Mouse (Mus musculus): ENCODE measurements around the gene Kcnq5. TPM values are rescaled to one million over a fixed set of nuclear protein-coding genes. Genes with fewer than 3 reads are reported as not detected.
"Not testable (repeated sequence)": the region's sequence is repeated elsewhere in the genome, so short reads cannot be mapped to it uniquely, and the experiment has no call there.

The Kcnq5 gene
- polyA plus RNA-seq, 1 experiment from 2014 or later = 0.61 TPM

DNA sequence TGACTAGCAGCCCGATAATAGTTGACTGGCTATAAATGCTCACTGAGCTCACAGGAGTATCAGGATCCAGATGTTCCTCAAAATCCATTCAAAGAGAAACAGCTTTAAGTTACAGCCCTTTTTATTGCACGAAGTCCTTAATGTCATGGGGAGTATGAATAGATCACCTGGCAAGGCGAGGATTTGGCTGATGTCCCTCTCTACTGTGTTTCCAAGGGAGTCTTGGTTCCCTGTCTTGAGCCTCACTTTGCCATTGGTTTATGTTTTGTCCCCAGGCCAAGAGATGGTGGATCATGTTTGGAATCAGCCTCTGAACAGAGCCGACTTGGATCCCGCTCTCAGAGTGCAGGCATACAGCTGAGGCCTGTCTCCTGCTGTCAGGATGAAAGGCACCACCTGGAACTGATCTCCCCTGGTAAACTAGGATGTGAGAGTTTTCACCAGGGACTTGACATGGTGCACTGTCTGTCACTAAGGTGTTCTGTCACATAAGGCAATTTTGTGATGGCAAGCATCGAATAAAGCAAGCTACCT is 570.5 kb downstream of the Kcnq5 start:
- WGBS = 63% methylated on average over 6 of the region's 6 CpGs
- H3K36me3 ChIP-seq (ENCODE audit: control insufficient read depth, insufficient read depth, low read length) = no peaks in the 10 kb centered on the region
- no peak for ATAC-seq (ENCODE audit: insufficient number of reproducible peaks, low FRiP score, low TSS enrichment, low read depth)
- no peaks in the 10 kb centered on the region for H3K9me3 ChIP-seq (ENCODE audit: control insufficient read depth, low read length)
- no peak overlapping the region for H3K4me3 ChIP-seq (ENCODE audit: low read depth, low read length)
- no peaks in the 10 kb centered on the region for H3K27me3 ChIP-seq (ENCODE audit: control insufficient read depth, insufficient read depth, low read length)
- no peak overlapping the region for H3K27ac ChIP-seq (replicated peaks; ENCODE audit: low read depth, low read length)
- no peak overlapping the region for H3K4me2 ChIP-seq (ENCODE audit: low read depth, severe bottlenecking)
- H3K4me1 ChIP-seq (ENCODE audit: control insufficient read depth, insufficient read depth, low read length) = no peaks in the 10 kb centered on the region
- H3K9ac ChIP-seq (ENCODE audit: low read length) = no peak overlapping the region
- DNase-seq (ENCODE audit: low spot score) = no peak

DNA sequence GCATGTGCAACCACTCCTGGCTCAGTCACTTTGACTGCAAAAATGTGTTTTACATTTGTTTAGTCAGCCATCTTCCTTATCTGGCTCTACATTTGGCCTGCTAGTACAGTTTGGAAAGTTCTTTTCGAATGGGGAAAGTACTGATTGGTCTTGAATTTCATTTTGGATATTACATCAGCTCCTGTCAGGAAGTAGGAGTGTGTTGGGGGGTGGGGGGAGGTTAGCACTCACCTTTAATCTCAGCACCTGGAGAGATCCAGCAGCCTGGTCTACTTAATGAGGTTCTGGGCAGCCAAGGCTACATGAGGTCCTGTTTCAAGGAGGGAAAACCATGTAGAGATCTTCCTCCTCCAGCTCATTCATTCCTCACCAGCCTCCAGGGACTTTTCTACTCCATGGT is 578.5 kb downstream of the Kcnq5 start, which contains the start of gene Khdc1b:
Khdc1b (plus strand) TSS at position 301 of the 400 bp plus-strand sequence.
- Histone ChIP-seq H3K9ac (ENCODE audit: low read length) (no peak within 1 kb of the TSS), H3K4me1 (ENCODE audit: control insufficient read depth, insufficient read depth, low read length) (no peaks in the 10 kb centered on the region), H3K9me3 (ENCODE audit: control insufficient read depth, low read length) (no peaks in the 10 kb centered on the region), H3K27ac (replicated peaks; ENCODE audit: low read depth, low read length) (no peak within 1 kb of the TSS), H3K4me3 (ENCODE audit: low read depth, low read length) (no peak within 1 kb of the TSS), H3K27me3 (ENCODE audit: control insufficient read depth, insufficient read depth, low read length) (no peaks in the 10 kb centered on the region), H3K36me3 (ENCODE audit: control insufficient read depth, insufficient read depth, low read length) (no peaks in the 10 kb centered on the region), H3K4me2 (ENCODE audit: low read depth, severe bottlenecking) (no peak within 1 kb of the TSS)
- WGBS = 91% methylated on average over 1 of the region's 1 CpGs
- ATAC-seq (ENCODE audit: insufficient number of reproducible peaks, low FRiP score, low TSS enrichment, low read depth) = no peak
- DNase-seq (ENCODE audit: low spot score) = no peak

DNA sequence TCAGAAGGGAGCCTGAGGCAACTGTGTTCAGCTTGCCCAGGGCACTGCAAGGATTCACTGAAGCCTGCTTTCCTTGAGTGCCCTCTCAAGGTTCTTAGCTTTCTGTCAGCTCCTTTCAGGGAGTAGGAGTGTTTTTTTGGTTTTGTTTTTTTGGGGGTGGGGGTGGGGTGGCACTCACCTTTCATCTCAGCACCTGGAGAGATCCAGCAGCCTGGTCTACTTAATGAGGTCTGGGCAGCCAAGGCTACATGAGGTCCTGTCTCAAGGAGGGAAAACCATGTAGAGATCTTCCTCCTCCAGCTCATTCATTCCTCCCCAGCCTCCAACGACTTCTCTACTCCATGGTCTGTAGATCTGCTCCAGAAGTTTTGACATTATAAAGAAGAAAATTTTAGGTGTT is 593.7 kb downstream of the Kcnq5 start, which contains the start of gene Khdc1c:
Khdc1c (plus strand) TSS at position 301 of the 400 bp plus-strand sequence.
- DNase-seq (ENCODE audit: low spot score) = not testable (repeated sequence)

DNA sequence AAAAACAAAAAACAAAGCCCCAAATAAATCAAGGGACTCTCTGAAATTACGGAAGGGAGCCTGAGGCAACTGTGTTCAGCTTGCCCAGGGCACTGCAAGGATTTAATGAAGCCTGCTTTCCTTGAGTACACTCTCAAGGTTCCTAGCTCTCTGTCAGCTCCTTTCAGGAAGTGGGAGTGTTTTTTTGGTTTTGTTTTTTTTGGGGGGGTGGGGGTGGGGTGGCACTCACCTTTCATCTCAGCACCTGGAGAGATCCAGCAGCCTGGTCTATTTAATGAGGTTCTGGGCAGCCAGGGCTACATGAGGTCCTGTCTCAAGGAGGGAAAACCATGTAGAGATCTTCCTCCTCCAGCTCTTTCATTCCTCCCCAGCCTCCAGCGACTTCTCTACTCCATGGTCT is 612.4 kb downstream of the Kcnq5 start, which contains the start of gene Khdc1a:
Khdc1a (plus strand) TSS at position 301 of the 400 bp plus-strand sequence.
- Histone ChIP-seq H3K27ac (replicated peaks; ENCODE audit: low read depth, low read length) (no peak within 1 kb of the TSS), H3K4me2 (ENCODE audit: low read depth, severe bottlenecking) (no peak within 1 kb of the TSS), H3K36me3 (ENCODE audit: control insufficient read depth, insufficient read depth, low read length) (no peaks in the 10 kb centered on the region), H3K9me3 (ENCODE audit: control insufficient read depth, low read length) (no peaks in the 10 kb centered on the region), H3K4me1 (ENCODE audit: control insufficient read depth, insufficient read depth, low read length) (no peaks in the 10 kb centered on the region), H3K27me3 (ENCODE audit: control insufficient read depth, insufficient read depth, low read length) (no peaks in the 10 kb centered on the region), H3K4me3 (ENCODE audit: low read depth, low read length) (no peak within 1 kb of the TSS), H3K9ac (ENCODE audit: low read length) (no peak within 1 kb of the TSS)
- 63% methylated on average over 2 of the region's 2 CpGs for WGBS
- DNase-seq (ENCODE audit: low spot score) (no peak), ATAC-seq (ENCODE audit: insufficient number of reproducible peaks, low FRiP score, low TSS enrichment, low read depth) (no peak)

More for the DNA sequence above, 593.7 kb downstream of the Kcnq5 start, which contains the start of gene Khdc1c:
- H3K9me3 ChIP-seq (ENCODE audit: control insufficient read depth, low read length); H3K36me3 ChIP-seq (ENCODE audit: control insufficient read depth, insufficient read depth, low read length); ATAC-seq (ENCODE audit: insufficient number of reproducible peaks, low FRiP score, low TSS enrichment, low read depth); H3K4me1 ChIP-seq (ENCODE audit: control insufficient read depth, insufficient read depth, low read length); H3K27ac ChIP-seq (replicated peaks; ENCODE audit: low read depth, low read length); H3K4me2 ChIP-seq (ENCODE audit: low read depth, severe bottlenecking); H3K27me3 ChIP-seq (ENCODE audit: control insufficient read depth, insufficient read depth, low read length); H3K4me3 ChIP-seq (ENCODE audit: low read depth, low read length); H3K9ac ChIP-seq (ENCODE audit: low read length): not testable (repeated sequence)
- 73% methylated on average over 1 of the region's 1 CpGs for WGBS

Data from limb, embryonic 11.5 days (tissue).